Mouse (Mus musculus): ENCODE measurements around the gene Irgq.

- no peak for TF ChIP-seq CTCF (IDR thresholded peaks at IDR 0.05; ENCODE audit: low read depth)
- TF ChIP-seq EP300 (IDR thresholded peaks at IDR 0.05; ENCODE audit: low read depth), result no peak
Observed at GRCm38 (mm10) chr7:24566206-24566605, 35.7 kb downstream of the Irgq start.

All from heart, postnatal 0 days (tissue).